Mouse (Mus musculus) left cerebral cortex, postnatal 4 days (tissue): ENCODE results near the gene Eef1akmt3. TPM values are rescaled to one million over a fixed set of nuclear protein-coding genes. Genes with fewer than 3 reads are reported as not detected.

ENCODE experiments used
- DNase-seq: peaks from one replicate; pipeline ENCODE4 v3.0.0-alpha.2; 2022
- intact Hi-C: fragments of 180-260 bp; cut with DNase I; formaldehyde crosslinking; loops from one replicate; pipeline ENCODE4 v1.15.1; 2025
- total RNA-seq, 2 experiments: library from RNA; stranded (reverse); gene quantifications; 2 replicates each; pipeline ENCODE4 v1.2.3; 2021

The Eef1akmt3 gene
- total RNA-seq, 2 experiments from 2014 or later = 0.18 to 0.42 TPM

GRCm38 (mm10) chr10:127002765-127003164 is 38.5 kb downstream of the Eef1akmt3 start:
- intact Hi-C loops = no loop called here

GRCm38 (mm10) chr10:127002056-127002455 is 39.3 kb downstream of the Eef1akmt3 start:
- intact Hi-C loops = no loop called here
- DNase-seq = no peak

More at GRCm38 (mm10) chr10:127002765-127003164, 38.5 kb downstream of the Eef1akmt3 start:
- DNase-seq = no peak

- intact Hi-C loops = no loop called here
- DNase-seq = no peak
Measured at GRCm38 (mm10) chr10:127001297-127001696, 40.0 kb downstream of the Eef1akmt3 start.

GRCm38 (mm10) chr10:127000529-127000928 is 40.8 kb downstream of the Eef1akmt3 start, which contains the start of gene Avil:
Gene Avil (plus strand): TSS chr10:127000709.
- intact Hi-C loops = no loop called here
- no peak for DNase-seq

- peak; percentile 26 for DNase-seq
- intact Hi-C loops = no loop called here
Measured at GRCm38 (mm10) chr10:126997340-126998113, 43.8 kb downstream of the Eef1akmt3 start.

GRCm38 (mm10) chr10:126993621-126994020 is 47.7 kb downstream of the Eef1akmt3 start:
- no peak for DNase-seq
- intact Hi-C loops = no loop called here

GRCm38 (mm10) chr10:126991676-126992075 is 49.6 kb downstream of the Eef1akmt3 start:
- DNase-seq = no peak
- intact Hi-C loops = loop anchor here (2.0 kb wide), 1 partner anchor 73 kb away; no protein-coding TSS in a partner anchor

GRCm38 (mm10) chr10:126990313-126991056 is 50.8 kb downstream of the Eef1akmt3 start:
- intact Hi-C loops = loop anchor here (2.0 kb wide), 1 partner anchor 72 kb away; no protein-coding TSS in a partner anchor
- DNase-seq = peak; percentile 92

- intact Hi-C loops = no loop called here
- DNase-seq = no peak
Measured at GRCm38 (mm10) chr10:126988513-126989165, 52.7 kb downstream of the Eef1akmt3 start.

GRCm38 (mm10) chr10:126987183-126988118 is 53.9 kb downstream of the Eef1akmt3 start:
- intact Hi-C loops = no loop called here
- no peak for DNase-seq

GRCm38 (mm10) chr10:126986541-126986961 is 54.8 kb downstream of the Eef1akmt3 start:
- intact Hi-C loops = no loop called here
- peak; percentile 95 for DNase-seq

GRCm38 (mm10) chr10:126985579-126985978 is 55.7 kb downstream of the Eef1akmt3 start:
- no peak for DNase-seq
- intact Hi-C loops = no loop called here

- no peak for DNase-seq
Measured at GRCm38 (mm10) chr10:126985127-126985526, 56.2 kb downstream of the Eef1akmt3 start.

GRCm38 (mm10) chr10:126984189-126985004 is 56.9 kb downstream of the Eef1akmt3 start:
- intact Hi-C loops = loop anchor here (5.0 kb wide), 1 partner anchor 62 kb away; no protein-coding TSS in a partner anchor
- peak; percentile 75 for DNase-seq

More at GRCm38 (mm10) chr10:126985127-126985526, 56.2 kb downstream of the Eef1akmt3 start:
- intact Hi-C loops = no loop called here

- DNase-seq = no peak
- intact Hi-C loops = loop anchor here (5.0 kb wide), 1 partner anchor 61 kb away; no protein-coding TSS in a partner anchor
Measured at GRCm38 (mm10) chr10:126983193-126983725, 58.1 kb downstream of the Eef1akmt3 start.

- no peak for DNase-seq
- intact Hi-C loops = loop anchor here (5.0 kb wide), 1 partner anchor 59 kb away; no protein-coding TSS in a partner anchor
Measured at GRCm38 (mm10) chr10:126981746-126982145, 59.6 kb downstream of the Eef1akmt3 start.
